Mouse (Mus musculus): Measurements from ENCODE around the gene Lypd5.

GRCm38 (mm10) chr7:24366716-24367632, 18.0 kb downstream of the Lypd5 start:
- TF ChIP-seq CTCF (IDR thresholded peaks at IDR 0.05; ENCODE audit: low read depth, low read length), result no peak
- TF ChIP-seq POLR2A (IDR thresholded peaks at IDR 0.05; ENCODE audit: borderline replicate concordance, low read depth, low read length), result no peak
